Mouse (Mus musculus): Measurements from ENCODE around the gene Arhgef25. TPM values are rescaled to one million over a fixed set of nuclear protein-coding genes. Genes with fewer than 3 reads are reported as not detected.
"Not testable (repeated sequence)": the region's sequence is repeated elsewhere in the genome, so short reads cannot be mapped to it uniquely, and the experiment has no call there.

Gene Arhgef25
- polyA plus RNA-seq, 1 experiment, result 9.2 TPM

DNA sequence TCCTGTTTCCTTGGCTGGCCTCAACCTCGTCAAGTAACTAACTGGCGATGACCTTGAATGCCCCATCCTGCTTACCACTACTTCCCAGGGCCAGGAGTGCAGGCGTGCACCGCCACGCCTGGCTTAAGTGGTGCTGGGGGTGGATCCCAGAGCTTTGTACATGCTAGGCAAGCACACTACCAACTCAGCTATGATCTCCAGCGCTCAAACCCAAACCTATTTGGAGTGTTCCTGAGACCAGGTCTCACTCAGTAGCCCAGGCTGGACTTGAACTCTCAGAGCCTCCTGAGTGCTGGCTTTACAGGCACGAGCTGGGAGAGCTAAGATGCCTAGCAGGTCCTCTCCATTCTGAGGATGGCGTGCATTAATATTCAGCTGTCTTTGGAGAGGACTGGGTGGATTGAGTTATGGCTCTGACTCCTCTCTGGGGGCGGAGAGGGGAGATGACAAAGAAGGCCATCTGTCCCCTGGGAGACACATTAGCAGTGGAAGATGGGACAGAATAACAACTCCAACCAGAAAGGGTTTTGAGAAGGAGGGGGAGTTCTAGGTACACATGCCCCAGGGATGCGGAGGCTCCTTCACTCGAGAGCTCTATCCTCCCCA is 7.7 kb upstream of the Arhgef25 start:
- Histone ChIP-seq H3K36me3 (ENCODE audit: control insufficient read depth, insufficient read depth, low read length) (no peaks in the 10 kb centered on the region; the same call in 1 of the 2 replicates), H3K4me3 (ENCODE audit: insufficient read depth, low read depth, low read length) (no peak overlapping the region), H3K27me3 (replicated peaks; ENCODE audit: control insufficient read depth, insufficient read depth, low read length) (no peaks in the 10 kb centered on the region), H3K27ac (ENCODE audit: insufficient read depth, low read depth, low read length) (0 out of 2 replicates have a peak overlapping the region, but pooled peaks have one; percentile 11), H3K4me1 (ENCODE audit: control insufficient read depth, insufficient read depth, low read length) (peaks cover 18% of the 10 kb centered on the region)
- 60% methylated on average over 11 of the region's 11 CpGs for WGBS
- DNase-seq, result peak; percentile 19
- no peak for TF ChIP-seq POLR2A (IDR thresholded peaks at IDR 0.05; ENCODE audit: low read depth, low read length)
- TF ChIP-seq CTCF (conservative IDR thresholded peaks at IDR 0.05; ENCODE audit: insufficient read depth, insufficient read length, low read depth, low read length), result no peak

DNA sequence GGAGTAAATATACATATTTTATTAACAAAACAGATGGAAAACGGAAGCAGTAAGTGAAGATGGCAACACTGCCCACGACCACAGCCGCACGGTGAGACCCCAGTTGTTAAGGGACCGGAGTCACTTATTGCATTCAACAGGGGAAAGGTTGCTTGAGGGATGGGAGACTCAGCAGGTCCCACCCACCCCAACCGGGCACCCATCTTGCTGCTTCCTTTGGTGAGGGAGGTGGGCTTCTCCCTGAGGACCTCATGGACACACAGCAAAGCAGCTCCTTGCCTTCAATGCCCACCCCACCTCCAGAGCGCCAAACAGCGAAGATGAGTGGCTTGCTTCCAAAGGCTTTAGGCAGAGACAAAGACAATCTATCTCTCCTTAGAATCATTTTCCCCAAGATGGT is 7.2 kb upstream of the Arhgef25 start:
- H3K4me3 ChIP-seq (ENCODE audit: insufficient read depth, low read depth, low read length), result no peak overlapping the region
- H3K36me3 ChIP-seq (ENCODE audit: control insufficient read depth, insufficient read depth, low read length), result no peaks in the 10 kb centered on the region
- peaks cover 18% of the 10 kb centered on the region for H3K4me1 ChIP-seq (ENCODE audit: control insufficient read depth, insufficient read depth, low read length)
- DNase-seq, result no peak
- H3K27me3 ChIP-seq (replicated peaks; ENCODE audit: control insufficient read depth, insufficient read depth, low read length), result no peaks in the 10 kb centered on the region
- 90% methylated on average over 8 of the region's 8 CpGs for WGBS
- H3K27ac ChIP-seq (ENCODE audit: insufficient read depth, low read depth, low read length), result 0 out of 2 replicates have a peak overlapping the region, but pooled peaks have one; percentile 11
- TF ChIP-seq POLR2A (IDR thresholded peaks at IDR 0.05; ENCODE audit: low read depth, low read length), result no peak
- no peak for TF ChIP-seq CTCF (conservative IDR thresholded peaks at IDR 0.05; ENCODE audit: insufficient read depth, insufficient read length, low read depth, low read length)

DNA sequence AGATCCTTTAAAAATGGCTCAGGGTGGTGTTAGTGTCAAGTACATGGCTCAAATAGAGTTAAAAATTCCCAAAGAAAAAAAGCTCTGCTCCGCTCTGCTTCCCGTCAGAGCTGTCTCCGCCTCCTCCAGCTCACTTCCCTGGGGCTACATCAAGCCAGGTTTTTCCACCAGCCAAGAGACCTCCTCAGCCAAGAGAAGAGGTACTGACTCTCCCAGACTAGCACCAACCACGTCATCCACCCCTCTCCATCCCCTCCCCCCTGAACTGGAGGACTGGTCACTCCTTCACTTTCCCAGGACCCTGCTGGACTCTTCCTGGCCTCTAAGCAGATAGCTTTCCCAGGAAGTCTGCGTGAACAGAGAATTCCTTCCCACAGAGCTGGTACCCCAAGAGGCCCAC is 6.5 kb upstream of the Arhgef25 start:
- H3K27ac ChIP-seq (ENCODE audit: insufficient read depth, low read depth, low read length), result peak overlapping the region; percentile 91
- no peak for TF ChIP-seq CTCF (conservative IDR thresholded peaks at IDR 0.05; ENCODE audit: insufficient read depth, insufficient read length, low read depth, low read length)
- no peak for TF ChIP-seq POLR2A (IDR thresholded peaks at IDR 0.05; ENCODE audit: low read depth, low read length)
- no peaks in the 10 kb centered on the region for H3K27me3 ChIP-seq (replicated peaks; ENCODE audit: control insufficient read depth, insufficient read depth, low read length)
- no peaks in the 10 kb centered on the region for H3K36me3 ChIP-seq (ENCODE audit: control insufficient read depth, insufficient read depth, low read length)
- H3K4me3 ChIP-seq (ENCODE audit: insufficient read depth, low read depth, low read length), result peak overlapping the region; percentile 95
- peak; percentile 84 for DNase-seq
- H3K4me1 ChIP-seq (ENCODE audit: control insufficient read depth, insufficient read depth, low read length), result peaks cover 18% of the 10 kb centered on the region
- 13% methylated on average over 5 of the region's 5 CpGs for WGBS

DNA sequence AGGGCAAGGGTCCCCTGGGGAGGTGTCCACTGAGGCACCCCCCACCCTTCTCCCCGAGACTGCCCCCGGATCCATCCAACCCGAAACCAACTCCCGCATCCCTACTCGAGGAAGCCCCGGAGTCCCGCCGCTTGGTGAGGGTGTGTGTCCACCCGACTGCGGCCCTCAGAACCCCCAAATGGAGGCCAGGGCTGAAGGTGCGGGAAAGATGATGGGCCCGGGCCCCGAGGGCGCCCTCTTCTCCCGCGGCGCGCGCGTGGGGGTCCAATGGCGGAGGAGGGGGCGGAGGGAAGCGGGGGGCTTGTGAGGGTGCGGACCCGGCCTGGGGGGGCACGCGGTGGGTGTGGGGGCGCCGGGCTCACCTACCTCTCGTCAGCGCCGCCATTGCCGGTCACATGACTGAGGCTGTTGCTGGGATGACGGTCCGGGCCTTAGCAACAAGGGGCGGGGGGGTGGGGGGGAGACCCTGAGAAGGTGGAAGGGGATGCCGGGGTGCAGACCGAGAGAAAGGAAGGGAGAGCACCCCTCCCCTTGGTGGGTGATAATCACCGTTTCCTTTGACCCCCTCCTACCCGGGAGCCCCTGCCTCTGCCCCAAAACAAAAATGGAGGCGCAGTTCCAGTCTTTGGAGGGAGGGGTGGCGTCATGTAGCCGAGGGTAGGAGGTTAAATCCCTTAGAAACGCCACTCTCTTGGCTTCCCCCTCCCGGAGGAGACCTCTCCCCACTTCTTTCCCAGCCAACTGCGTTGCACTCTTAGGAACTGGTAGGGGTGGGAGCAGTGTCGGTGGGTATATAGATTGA is 5.6 kb upstream of the Arhgef25 start, which contains the start of gene Dtx3:
Gene Dtx3 (minus strand): TSS at position 401 of the 802 bp plus-strand sequence.
- Histone ChIP-seq H3K4me1 (ENCODE audit: control insufficient read depth, insufficient read depth, low read length) (peaks cover 18% of the 10 kb centered on the region), H3K27ac (ENCODE audit: insufficient read depth, low read depth, low read length) (peak within 1 kb of the TSS; percentile 91)

DNA sequence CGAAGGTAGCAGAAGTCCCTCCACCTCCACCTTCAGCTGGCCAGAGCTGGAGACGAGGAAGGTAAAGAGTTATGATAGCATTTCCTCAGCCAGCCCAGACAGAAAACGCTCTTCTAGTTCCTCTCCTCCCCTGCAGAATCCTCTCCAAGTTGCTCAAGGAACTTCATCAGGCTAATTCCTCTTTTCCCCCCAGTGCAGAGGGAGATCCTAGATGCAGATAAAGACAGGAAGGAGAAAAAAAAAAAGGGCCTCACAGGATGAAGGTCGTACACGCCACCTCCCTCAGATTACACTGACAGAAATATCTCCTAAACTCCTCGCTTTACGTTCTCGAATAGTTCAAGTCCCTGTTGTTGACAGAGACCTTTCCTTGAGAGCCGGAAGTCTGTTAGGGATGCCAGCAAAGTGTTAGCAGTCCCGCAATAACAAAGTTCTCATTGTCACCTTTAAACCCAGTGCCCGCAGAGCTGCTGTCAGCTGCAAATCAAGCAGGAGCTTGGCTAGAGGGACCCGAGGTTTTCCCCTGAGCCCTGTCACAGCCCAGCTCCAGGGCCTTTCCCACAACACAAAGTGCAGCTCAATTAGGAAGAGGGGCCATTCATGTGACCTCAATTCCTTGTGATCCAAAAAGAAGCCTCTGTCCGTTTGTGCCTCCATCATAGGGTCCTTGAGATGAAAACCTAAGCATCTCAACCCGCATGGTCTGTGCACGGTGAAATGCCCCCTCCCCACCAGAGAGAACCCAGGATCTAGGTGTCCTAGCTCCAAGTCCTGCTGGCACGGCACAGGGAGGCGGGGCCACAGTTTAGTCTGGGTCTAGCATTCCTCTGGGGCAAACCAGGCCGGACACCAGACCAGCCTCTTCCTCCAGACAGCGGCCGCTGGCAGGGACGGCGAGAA is 4.8 kb upstream of the Arhgef25 start:
- Histone ChIP-seq H3K27me3 (replicated peaks; ENCODE audit: control insufficient read depth, insufficient read depth, low read length) (no peaks in the 10 kb centered on the region), H3K27ac (ENCODE audit: insufficient read depth, low read depth, low read length) (peak overlapping the region; percentile 89), H3K4me3 (ENCODE audit: insufficient read depth, low read depth, low read length) (peak overlapping the region; percentile 95), H3K36me3 (ENCODE audit: control insufficient read depth, insufficient read depth, low read length) (no peaks in the 10 kb centered on the region), H3K4me1 (ENCODE audit: control insufficient read depth, insufficient read depth, low read length) (peaks cover 18% of the 10 kb centered on the region)
- TF ChIP-seq CTCF (conservative IDR thresholded peaks at IDR 0.05; ENCODE audit: insufficient read depth, insufficient read length, low read depth, low read length), result no peak
- TF ChIP-seq POLR2A (IDR thresholded peaks at IDR 0.05; ENCODE audit: low read depth, low read length), result peak; percentile 53
- WGBS, result 10% methylated on average over 22 of the region's 22 CpGs
- peak; percentile 88 for DNase-seq

More for the DNA sequence above, 5.6 kb upstream of the Arhgef25 start, which contains the start of gene Dtx3:
- Histone ChIP-seq H3K4me3 (ENCODE audit: insufficient read depth, low read depth, low read length) (peak within 1 kb of the TSS; percentile 95), H3K36me3 (ENCODE audit: control insufficient read depth, insufficient read depth, low read length) (no peaks in the 10 kb centered on the region), H3K27me3 (replicated peaks; ENCODE audit: control insufficient read depth, insufficient read depth, low read length) (no peaks in the 10 kb centered on the region)
- TF ChIP-seq CTCF (conservative IDR thresholded peaks at IDR 0.05; ENCODE audit: insufficient read depth, insufficient read length, low read depth, low read length) (no peak), POLR2A (IDR thresholded peaks at IDR 0.05; ENCODE audit: low read depth, low read length) (no peak)
- peak; percentile 60 for DNase-seq
- under 1% methylated on average over 31 of the region's 47 CpGs for WGBS

DNA sequence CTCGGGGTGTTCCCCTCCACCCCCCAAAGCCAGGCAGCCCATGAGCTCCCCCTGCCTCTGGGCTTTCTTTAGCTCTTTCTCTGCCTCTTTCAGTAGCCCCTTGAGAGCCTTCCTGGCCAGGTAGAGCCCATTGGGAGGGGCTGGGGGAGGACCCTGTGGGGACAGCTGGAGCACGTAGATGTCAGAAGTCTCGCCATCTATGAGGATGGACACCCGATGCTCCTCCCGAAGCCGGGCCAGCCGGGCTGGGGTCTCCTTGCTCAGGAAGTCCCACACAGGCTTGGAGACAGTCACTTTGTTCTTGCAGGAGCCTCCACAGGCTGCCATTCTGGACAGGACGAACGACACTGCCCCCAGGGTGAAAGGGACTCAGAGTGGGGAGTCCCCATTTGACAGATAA is 3.1 kb upstream of the Arhgef25 start:
- Histone ChIP-seq H3K36me3 (ENCODE audit: control insufficient read depth, insufficient read depth, low read length) (no peaks in the 10 kb centered on the region), H3K27ac (ENCODE audit: insufficient read depth, low read depth, low read length) (no peak overlapping the region), H3K4me3 (ENCODE audit: insufficient read depth, low read depth, low read length) (no peak overlapping the region), H3K4me1 (ENCODE audit: control insufficient read depth, insufficient read depth, low read length) (peaks cover 14% of the 10 kb centered on the region), H3K27me3 (replicated peaks; ENCODE audit: control insufficient read depth, insufficient read depth, low read length) (no peaks in the 10 kb centered on the region)
- 87% methylated on average over 9 of the region's 9 CpGs for WGBS
- no peak for DNase-seq
- no peak for TF ChIP-seq CTCF (conservative IDR thresholded peaks at IDR 0.05; ENCODE audit: insufficient read depth, insufficient read length, low read depth, low read length)
- no peak for TF ChIP-seq POLR2A (IDR thresholded peaks at IDR 0.05; ENCODE audit: low read depth, low read length)

DNA sequence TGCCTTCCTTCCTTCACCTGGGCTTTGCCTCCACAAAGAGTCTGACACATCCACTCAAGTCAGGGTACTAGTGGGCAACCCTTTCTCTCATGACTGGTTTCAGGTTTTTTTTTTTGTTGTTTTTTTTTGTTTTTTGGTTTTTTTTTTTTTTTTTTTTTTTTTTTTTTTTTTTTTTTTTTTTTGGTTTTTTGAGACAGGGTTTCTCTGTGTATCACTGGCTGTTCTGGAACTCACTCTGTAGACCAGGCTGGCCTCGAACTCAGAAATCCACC is 2.1 kb upstream of the Arhgef25 start:
- not testable (repeated sequence) for H3K36me3 ChIP-seq (ENCODE audit: control insufficient read depth, insufficient read depth, low read length); H3K27me3 ChIP-seq (replicated peaks; ENCODE audit: control insufficient read depth, insufficient read depth, low read length); H3K4me3 ChIP-seq (ENCODE audit: insufficient read depth, low read depth, low read length); DNase-seq; H3K27ac ChIP-seq (ENCODE audit: insufficient read depth, low read depth, low read length)
- WGBS, result 81% methylated on average over 1 of the region's 1 CpGs
- peaks cover 14% of the 10 kb centered on the region for H3K4me1 ChIP-seq (ENCODE audit: control insufficient read depth, insufficient read depth, low read length)

All from kidney, adult 2 months (tissue).